Mouse (Mus musculus) lung, embryonic 14.5 days (tissue): ENCODE data around the gene Ube2dnl2. TPM values are rescaled to one million over a fixed set of nuclear protein-coding genes. Genes with fewer than 3 reads are reported as not detected.

ENCODE experiments used
- ATAC-seq: fragments of 200-750 bp; cut with Nextera tagmentation; 2 replicates; pipeline ENCODE4 v1.8.0; 2017; ENCODE audit warnings: mild to moderate bottlenecking, moderate TSS enrichment, moderate library complexity; ENCODE audit not compliant: insufficient read depth
- DNase-seq: peaks from one replicate; pipeline ENCODE4 v3.0.0-alpha.2; 2015
- H3K27ac ChIP-seq: fragments of 300-500 bp; sonication (generic); 2 replicates; pipeline ENCODE4 v1.5.1; 2014; ENCODE audit warnings: low read depth, mild to moderate bottlenecking, moderate library complexity
- H3K27me3 ChIP-seq: fragments of 300-500 bp; sonication (generic); 2 replicates; pipeline ENCODE4 v1.6.1; 2014; ENCODE audit warnings: low read length, control low read depth; ENCODE audit not compliant: insufficient read depth
- H3K36me3 ChIP-seq: fragments of 300-500 bp; sonication (generic); 2 replicates; pipeline ENCODE4 v1.6.1; 2014; ENCODE audit warnings: control low read depth; ENCODE audit not compliant: insufficient read depth
- H3K4me1 ChIP-seq: fragments of 300-500 bp; sonication (generic); 2 replicates; pipeline ENCODE4 v1.6.1; 2014; ENCODE audit warnings: antibody characterized with exemption, control low read depth; ENCODE audit not compliant: insufficient read depth
- H3K4me2 ChIP-seq: fragments of 300-500 bp; sonication (generic); 2 replicates; pipeline ENCODE4 v1.6.1; 2014; ENCODE audit warnings: mild to moderate bottlenecking
- H3K4me3 ChIP-seq: fragments of 300-500 bp; sonication (generic); 2 replicates; pipeline ENCODE4 v1.5.1; 2014; ENCODE audit warnings: low read depth, low read length
- H3K9ac ChIP-seq: fragments of 300-500 bp; sonication (generic); 2 replicates; pipeline ENCODE4 v1.6.1; 2014
- H3K9me3 ChIP-seq: fragments of 300-500 bp; sonication (generic); 2 replicates; pipeline ENCODE4 v1.6.1; 2016; ENCODE audit warnings: low read depth, low read length, control low read depth
- CTCF ChIP-seq: IDR thresholded peaks from 2 replicates; pipeline ENCODE4 v1.5.1; 2016; ENCODE audit warnings: antibody characterized with exemption, low read depth
- WGBS: fragments of 180-500 bp; shearing (Covaris S2); extraction: QIAGEN DNeasy Blood & Tissue Kit; methylation state at CpG from one replicate; pipeline ENCODE4 v1.1.7; 2014; 5-methylcytosine and 5-hydroxymethylcytosine counted together
- polyA plus RNA-seq: library from polyadenylated mRNA; unstranded; fragments of >200 nt; fragmentation: Nextera tagmentation; extraction: Ambion mirVana; gene quantifications from 2 replicates; pipeline ENCODE4 v1.2.1, GENCODE M21; 2014

The Ube2dnl2 gene
- polyA plus RNA-seq: not detected in 2 replicates

GRCm38 (mm10) chrX:114907282-114907681 lies at the start of gene Ube2dnl2:
Gene Ube2dnl2 (plus strand): TSS chrX:114907582.
- no peak for TF ChIP-seq CTCF
- ATAC-seq (no peak), DNase-seq (no peak)
- no peak within 1 kb of the TSS for H3K4me2 ChIP-seq
- no peaks in the 10 kb centered on the region for H3K9me3 ChIP-seq
- H3K9ac ChIP-seq: no peak within 1 kb of the TSS
- H3K27ac ChIP-seq: no peak within 1 kb of the TSS
- H3K36me3 ChIP-seq: no peaks in the 10 kb centered on the region
- no peak within 1 kb of the TSS for H3K4me3 ChIP-seq
- no peaks in the 10 kb centered on the region for H3K27me3 ChIP-seq
- WGBS: 72% methylated on average over 1 of the region's 1 CpGs
- no peaks in the 10 kb centered on the region for H3K4me1 ChIP-seq

DNA sequence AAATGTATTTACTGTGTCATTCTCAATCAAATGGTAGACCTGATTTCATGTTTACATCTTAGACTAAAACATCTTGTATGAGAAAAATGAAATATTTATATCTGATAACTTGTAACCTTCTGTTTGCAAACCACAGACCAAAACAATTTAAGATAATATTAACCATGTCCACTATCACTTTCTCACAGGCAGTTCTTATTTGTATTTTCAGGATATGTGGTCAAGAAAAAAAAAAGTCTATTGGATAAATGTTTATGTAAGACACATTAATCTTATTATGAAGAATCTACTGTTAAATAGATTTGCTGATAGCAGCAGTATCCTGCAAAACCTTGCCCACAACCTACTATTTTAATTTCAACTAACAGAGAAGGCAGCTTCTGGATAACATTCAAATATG lies 11.9 kb upstream of the Ube2dnl2 start:
- ATAC-seq: no peak
- Histone ChIP-seq H3K9ac (no peak overlapping the region), H3K36me3 (no peaks in the 10 kb centered on the region), H3K27ac (no peak overlapping the region), H3K4me1 (no peaks in the 10 kb centered on the region), H3K27me3 (no peaks in the 10 kb centered on the region), H3K4me2 (no peak overlapping the region), H3K9me3 (no peaks in the 10 kb centered on the region), H3K4me3 (no peak overlapping the region)
- no peak for DNase-seq
- no peak for TF ChIP-seq CTCF

GRCm38 (mm10) chrX:114897506-114897905 lies 9.9 kb upstream of the Ube2dnl2 start:
- no peak overlapping the region for H3K27ac ChIP-seq
- H3K4me1 ChIP-seq: no peaks in the 10 kb centered on the region
- no peak for TF ChIP-seq CTCF
- DNase-seq: no peak
- H3K36me3 ChIP-seq: no peaks in the 10 kb centered on the region
- H3K4me2 ChIP-seq: no peak overlapping the region
- 78% methylated on average over 3 of the region's 3 CpGs for WGBS
- H3K9me3 ChIP-seq: no peaks in the 10 kb centered on the region
- H3K4me3 ChIP-seq: no peak overlapping the region
- H3K27me3 ChIP-seq: no peaks in the 10 kb centered on the region
- no peak overlapping the region for H3K9ac ChIP-seq
- ATAC-seq: no peak

DNA sequence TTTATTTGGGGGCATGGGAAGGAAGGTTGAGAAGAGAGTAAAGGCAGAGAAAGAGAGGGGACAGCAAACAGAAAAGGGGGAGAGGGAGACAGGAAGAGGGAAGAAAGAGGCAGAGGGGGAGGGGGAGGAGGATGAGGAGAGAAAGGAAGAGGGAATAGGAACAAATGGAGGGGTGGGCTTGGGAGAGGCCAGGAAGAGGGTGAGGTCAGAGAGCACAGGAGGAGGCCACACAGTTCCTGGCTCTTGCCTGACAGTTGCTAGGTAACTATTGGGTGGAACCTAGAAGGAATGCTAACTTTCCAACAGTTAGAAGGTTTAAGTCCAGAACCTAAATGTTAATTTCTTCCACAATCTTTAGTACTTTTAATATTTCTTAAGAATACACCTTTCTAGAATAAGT lies 4.0 kb upstream of the Ube2dnl2 start:
- Histone ChIP-seq H3K9ac (no peak overlapping the region), H3K36me3 (no peaks in the 10 kb centered on the region), H3K4me3 (no peak overlapping the region), H3K27ac (no peak overlapping the region), H3K4me2 (no peak overlapping the region), H3K27me3 (no peaks in the 10 kb centered on the region), H3K4me1 (no peaks in the 10 kb centered on the region), H3K9me3 (no peaks in the 10 kb centered on the region)
- DNase-seq: no peak
- ATAC-seq: no peak
- TF ChIP-seq CTCF: no peak

DNA sequence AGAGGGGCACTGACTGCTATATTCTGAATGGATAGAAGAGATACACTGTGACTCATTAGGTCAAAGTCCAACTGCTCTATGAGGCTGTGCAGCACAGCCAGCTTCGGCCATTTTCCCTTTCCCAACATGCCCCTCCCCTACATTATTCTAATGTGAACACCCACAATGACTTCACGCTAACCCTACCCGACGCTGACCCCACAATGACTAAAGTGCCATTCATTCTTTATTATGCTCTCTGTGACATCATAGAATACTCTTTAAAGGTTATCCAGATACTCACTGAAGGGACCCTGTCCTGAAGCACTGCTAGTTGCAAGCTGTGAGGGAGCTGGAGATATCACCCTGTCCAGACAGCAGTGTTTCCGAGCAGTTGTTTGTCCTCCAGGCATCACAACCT lies 2.7 kb upstream of the Ube2dnl2 start, which contains the start of gene Ube2dnl1:
Ube2dnl1 (plus strand) TSS at position 301 of the 400 bp plus-strand sequence.
- 84% methylated on average over 5 of the region's 5 CpGs for WGBS
- H3K9me3 ChIP-seq: no peaks in the 10 kb centered on the region
- no peak for ATAC-seq
- no peak for DNase-seq
- no peaks in the 10 kb centered on the region for H3K4me1 ChIP-seq
- no peaks in the 10 kb centered on the region for H3K36me3 ChIP-seq
- no peak within 1 kb of the TSS for H3K4me3 ChIP-seq
- H3K27me3 ChIP-seq: no peaks in the 10 kb centered on the region
- H3K27ac ChIP-seq: no peak within 1 kb of the TSS
- no peak for TF ChIP-seq CTCF
- no peak within 1 kb of the TSS for H3K4me2 ChIP-seq
- no peak within 1 kb of the TSS for H3K9ac ChIP-seq

DNA sequence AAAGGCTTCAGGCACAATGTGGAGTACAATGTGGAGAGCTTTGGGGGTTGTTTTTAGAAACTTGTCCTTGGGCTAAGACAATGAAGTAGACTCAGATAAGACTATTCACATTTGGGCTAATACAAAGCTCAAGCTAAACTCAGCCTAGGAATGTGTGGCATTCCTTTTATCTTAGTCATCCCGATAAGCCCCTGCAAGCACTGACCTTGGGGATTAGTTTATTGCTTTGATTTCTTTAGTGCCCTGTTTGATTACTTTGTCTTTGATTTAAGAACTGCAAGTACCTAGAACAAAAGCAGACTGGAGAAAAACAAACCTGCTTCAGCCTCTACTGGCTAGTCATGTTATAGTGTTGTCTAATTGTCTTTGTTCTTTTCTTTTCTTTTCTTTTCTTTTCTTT lies 47.7 kb downstream of the Ube2dnl2 start:
- Histone ChIP-seq H3K9me3 (no peaks in the 10 kb centered on the region; the same call in 1 of the 2 replicates), H3K4me2 (no peak overlapping the region), H3K27me3 (no peaks in the 10 kb centered on the region), H3K4me3 (no peak overlapping the region), H3K9ac (no peak overlapping the region), H3K27ac (no peak overlapping the region), H3K4me1 (no peaks in the 10 kb centered on the region), H3K36me3 (no peaks in the 10 kb centered on the region)
- TF ChIP-seq CTCF: no peak
- no peak for ATAC-seq
- DNase-seq: no peak
- 30% methylated on average over 1 of the region's 1 CpGs for WGBS

Other genes starting within 250 kb of the Ube2dnl2 start
- gene Ube2dnl1, start 2.6 kb upstream of the Ube2dnl2 start, polyA plus RNA-seq: not detected in 2 replicates